Mouse (Mus musculus) forebrain, embryonic 11.5 days (tissue): Measurements from ENCODE around the gene Gm9268. TPM values are rescaled to one million over a fixed set of nuclear protein-coding genes. Genes with fewer than 3 reads are reported as not detected.
"Not testable (repeated sequence)": the region's sequence is repeated elsewhere in the genome, so short reads cannot be mapped to it uniquely, and the experiment has no call there.

Experiments used
- ATAC-seq: fragments of 200-750 bp; cut with Nextera tagmentation; replicated peaks from 2 replicates; pipeline ENCODE4 v1.8.0; 2017; ENCODE audit warnings: moderate TSS enrichment; ENCODE audit not compliant: low FRiP score
- DNase-seq: peaks from one replicate; pipeline ENCODE4 v3.0.0-alpha.2; 2017; ENCODE audit warnings: low spot score
- H3K27ac ChIP-seq: fragments of 300-500 bp; sonication (generic); 2 replicates; pipeline ENCODE4 v1.5.1; 2014; ENCODE audit warnings: low read depth, low read length
- H3K27me3 ChIP-seq: fragments of 300-500 bp; sonication (generic); 2 replicates; pipeline ENCODE4 v1.6.1; 2014; ENCODE audit warnings: mild to moderate bottlenecking, low read length, mixed read lengths; ENCODE audit not compliant: control insufficient read depth, insufficient read depth
- H3K36me3 ChIP-seq: fragments of 300-500 bp; sonication (generic); 2 replicates; pipeline ENCODE4 v1.6.1; 2014; ENCODE audit warnings: mild to moderate bottlenecking, low read length, moderate library complexity, mixed read lengths; ENCODE audit not compliant: control insufficient read depth, insufficient read depth
- H3K4me1 ChIP-seq: fragments of 300-500 bp; sonication (generic); replicated peaks from 2 replicates; pipeline ENCODE4 v1.6.1; 2014; ENCODE audit warnings: low read length, mixed read lengths; ENCODE audit not compliant: control insufficient read depth, insufficient read depth
- H3K4me2 ChIP-seq: fragments of 300-500 bp; sonication (generic); 2 replicates; pipeline ENCODE4 v1.6.1; 2014; ENCODE audit warnings: low read depth, mild to moderate bottlenecking, low read length, moderate library complexity, mixed read lengths; ENCODE audit not compliant: severe bottlenecking
- H3K4me3 ChIP-seq: fragments of 300-500 bp; sonication (generic); 2 replicates; pipeline ENCODE4 v1.5.1; 2014; ENCODE audit warnings: low read depth, low read length
- H3K9ac ChIP-seq: fragments of 300-500 bp; sonication (generic); 2 replicates; pipeline ENCODE4 v1.6.1; 2014; ENCODE audit warnings: low read length
- H3K9me3 ChIP-seq: fragments of 300-500 bp; sonication (generic); 2 replicates; pipeline ENCODE4 v1.6.1; 2016; ENCODE audit warnings: low read length, mixed read lengths; ENCODE audit not compliant: control insufficient read depth
- WGBS: fragments of 180-500 bp; shearing (Covaris S2); extraction: QIAGEN DNeasy Blood & Tissue Kit; methylation state at CpG from one replicate; pipeline ENCODE4 v1.1.7; 2014; 5-methylcytosine and 5-hydroxymethylcytosine counted together
- polyA plus RNA-seq: library from polyadenylated mRNA; unstranded; fragments of >200 nt; fragmentation: Nextera tagmentation; extraction: Ambion mirVana; gene quantifications from 2 replicates; pipeline ENCODE4 v1.2.1, GENCODE M21; 2014

Gm9268 gene
- polyA plus RNA-seq, result not detected in 2 replicates

DNA sequence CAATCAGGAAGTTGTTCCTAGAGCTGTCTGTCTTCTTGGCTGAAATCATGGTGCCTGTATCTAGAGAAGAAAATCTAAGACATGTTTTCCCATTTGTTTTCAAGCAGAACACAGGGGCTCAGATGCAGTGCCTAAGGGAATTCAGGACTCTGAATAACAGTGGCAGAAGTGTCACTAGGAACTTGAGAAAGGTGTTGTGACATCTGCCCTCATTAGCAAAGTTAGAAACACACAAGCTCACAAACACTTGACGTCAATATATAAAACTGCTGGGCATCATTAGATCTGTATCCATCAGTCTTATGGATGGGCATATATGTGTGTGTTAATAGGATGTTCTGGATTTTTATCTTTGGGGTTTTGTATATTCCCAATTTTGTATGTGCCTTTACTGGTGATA lies at the start of gene Gm9268:
Gene Gm9268, plus strand, starts transcription at position 301 of the 400 bp plus-strand sequence.
- ATAC-seq, H3K4me2 ChIP-seq, H3K9ac ChIP-seq, DNase-seq, H3K27me3 ChIP-seq, H3K4me1 ChIP-seq, H3K36me3 ChIP-seq, H3K4me3 ChIP-seq, H3K27ac ChIP-seq, H3K9me3 ChIP-seq: not testable (repeated sequence)
- WGBS, result no CpG with 5 or more reads among the region's 1 CpGs

DNA sequence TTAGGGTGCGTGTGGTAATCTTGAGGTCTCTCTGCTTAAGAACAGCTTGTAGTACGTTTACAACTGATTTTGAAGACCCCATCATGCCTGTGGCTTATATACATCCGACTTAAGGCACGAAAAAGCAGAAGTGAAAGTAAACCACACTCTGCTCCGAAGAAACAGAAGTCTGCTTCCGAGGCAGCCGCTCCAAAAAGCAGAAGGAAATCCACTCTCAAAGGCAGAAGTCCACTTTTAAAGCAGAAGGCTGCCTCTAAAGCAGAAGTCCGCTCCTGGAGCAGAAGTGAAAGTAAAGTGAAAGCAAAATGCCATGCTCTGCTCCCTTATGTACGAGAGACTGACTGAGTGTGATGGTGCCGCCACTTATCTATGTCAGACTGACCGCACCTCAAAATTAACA lies 38.5 kb upstream of the Gm9268 start:
- no peaks in the 10 kb centered on the region for H3K36me3 ChIP-seq
- no peak overlapping the region for H3K4me3 ChIP-seq
- no peak overlapping the region for H3K27ac ChIP-seq
- H3K4me1 ChIP-seq, result no peaks in the 10 kb centered on the region
- H3K27me3 ChIP-seq, result no peaks in the 10 kb centered on the region
- no peak overlapping the region for H3K4me2 ChIP-seq
- WGBS, result 84% methylated on average over 11 of the region's 11 CpGs
- DNase-seq (no peak), ATAC-seq (no peak)
- H3K9me3 ChIP-seq, result peaks cover 23% of the 10 kb centered on the region; the same call in 1 of the 2 replicates
- H3K9ac ChIP-seq, result no peak overlapping the region

GRCm38 (mm10) chr7:42980739-42981138 lies 37.8 kb upstream of the Gm9268 start:
- WGBS, result 88% methylated on average over 10 of the region's 10 CpGs
- Histone ChIP-seq H3K9me3 (peaks cover 23% of the 10 kb centered on the region; the same call in 1 of the 2 replicates), H3K4me2 (no peak overlapping the region), H3K9ac (no peak overlapping the region), H3K4me1 (no peaks in the 10 kb centered on the region), H3K4me3 (no peak overlapping the region), H3K36me3 (no peaks in the 10 kb centered on the region), H3K27me3 (no peaks in the 10 kb centered on the region), H3K27ac (no peak overlapping the region)
- no peak for ATAC-seq
- no peak for DNase-seq

DNA sequence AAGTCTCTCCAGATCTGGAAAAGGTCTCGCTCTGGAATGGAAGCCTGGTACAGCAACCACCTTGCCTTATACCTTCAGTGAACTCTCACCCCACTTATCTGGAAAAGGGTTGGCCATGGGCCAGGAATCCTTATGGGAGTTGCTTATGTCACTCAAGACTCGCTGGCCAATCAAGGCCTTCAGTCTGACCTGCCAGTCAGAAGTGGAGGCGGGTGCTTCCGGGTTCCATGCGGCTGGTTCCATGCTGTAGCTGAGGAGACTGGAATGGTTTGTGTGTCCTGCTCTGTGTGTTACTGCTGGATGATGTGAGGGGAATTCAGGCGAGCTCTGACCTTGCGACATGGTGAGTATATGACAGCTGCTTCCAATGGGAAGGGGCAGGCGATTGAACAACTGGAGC lies 59.3 kb downstream of the Gm9268 start:
- Histone ChIP-seq H3K27me3 (no peaks in the 10 kb centered on the region), H3K9ac (no peak overlapping the region), H3K27ac (no peak overlapping the region), H3K4me1 (no peaks in the 10 kb centered on the region), H3K9me3 (peaks cover 3% of the 10 kb centered on the region; the same call in 1 of the 2 replicates), H3K36me3 (no peaks in the 10 kb centered on the region), H3K4me2 (no peak overlapping the region), H3K4me3 (no peak overlapping the region)
- DNase-seq (no peak), ATAC-seq (no peak)
- 84% methylated on average over 8 of the region's 8 CpGs for WGBS

Other genes starting within 250 kb of the Gm9268 start
- not detected in 2 replicates for gene Vmn2r62, start 225.2 kb upstream of the Gm9268 start, polyA plus RNA-seq
- not detected in 2 replicates for gene Gm2381, start 151.5 kb upstream of the Gm9268 start, polyA plus RNA-seq
- gene Vmn2r63, start 84.9 kb upstream of the Gm9268 start, polyA plus RNA-seq, result not detected in 2 replicates
- gene Zfp936, start 95.5 kb downstream of the Gm9268 start, polyA plus RNA-seq, result not detected in 2 replicates